Mouse (Mus musculus) intestine, embryonic 15.5 days (tissue): ENCODE measurements around the gene Mpp3. TPM values are rescaled to one million over a fixed set of nuclear protein-coding genes. Genes with fewer than 3 reads are reported as not detected.

Source experiments
- ATAC-seq: fragments of 200-750 bp; cut with Nextera tagmentation; 2 replicates; pipeline ENCODE4 v1.8.0; 2017; ENCODE audit warnings: moderate TSS enrichment, moderate library complexity
- H3K27ac ChIP-seq: fragments of 300-500 bp; sonication (generic); 2 replicates; pipeline ENCODE4 v1.5.1; 2015; ENCODE audit warnings: mild to moderate bottlenecking, inconsistent platforms
- H3K27me3 ChIP-seq: fragments of 300-500 bp; sonication (generic); replicated peaks from 2 replicates; pipeline ENCODE4 v1.6.1; 2015; ENCODE audit warnings: inconsistent platforms
- H3K36me3 ChIP-seq: fragments of 300-500 bp; sonication (generic); 2 replicates; pipeline ENCODE4 v1.6.1; 2015; ENCODE audit warnings: inconsistent platforms
- H3K4me1 ChIP-seq: fragments of 300-500 bp; sonication (generic); replicated peaks from 2 replicates; pipeline ENCODE4 v1.6.1; 2015; ENCODE audit warnings: inconsistent platforms
- H3K4me2 ChIP-seq: fragments of 300-500 bp; sonication (generic); replicated peaks from 2 replicates; pipeline ENCODE4 v1.6.1; 2015; ENCODE audit warnings: mild to moderate bottlenecking, inconsistent platforms
- H3K4me3 ChIP-seq: fragments of 300-500 bp; sonication (generic); replicated peaks from 2 replicates; pipeline ENCODE4 v1.5.1; 2015; ENCODE audit warnings: inconsistent platforms
- H3K9ac ChIP-seq: fragments of 300-500 bp; sonication (generic); 2 replicates; pipeline ENCODE4 v1.6.1; 2015; ENCODE audit warnings: inconsistent platforms
- H3K9me3 ChIP-seq: fragments of 300-500 bp; sonication (generic); 2 replicates; pipeline ENCODE4 v1.6.1; 2016; ENCODE audit warnings: inconsistent platforms
- WGBS: fragments of 180-500 bp; shearing (Covaris S2); methylation state at CpG from one replicate; pipeline ENCODE4 v1.1.7; 2015; 5-methylcytosine and 5-hydroxymethylcytosine counted together
- polyA plus RNA-seq: library from polyadenylated mRNA; unstranded; fragments of >200 nt; fragmentation: Nextera tagmentation; extraction: Ambion mirVana; gene quantifications from 2 replicates; pipeline ENCODE4 v1.2.1, GENCODE M21; 2015

Mpp3 gene
- polyA plus RNA-seq, 1 experiment from 2014 or later, result 7.6 TPM

DNA sequence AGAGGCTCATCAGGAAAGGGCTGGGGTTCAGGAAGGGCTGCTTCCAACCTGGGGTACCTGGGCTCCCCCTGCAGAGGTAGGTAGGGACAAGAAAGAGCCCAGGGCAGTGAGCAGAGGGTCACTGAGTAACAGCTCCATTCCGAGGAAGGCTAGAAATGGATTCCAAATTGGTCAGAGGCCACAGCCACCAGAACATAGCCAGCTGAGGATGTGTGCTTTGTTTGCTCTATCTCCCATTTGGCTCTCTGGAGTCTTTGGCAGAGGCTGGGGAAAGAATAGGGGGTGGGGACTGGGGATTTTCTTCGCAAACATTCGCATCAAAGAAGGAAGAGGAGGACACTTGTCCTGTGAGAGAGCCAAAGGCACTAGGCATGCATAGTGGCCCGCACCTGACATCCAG is 23.7 kb upstream of the Mpp3 start:
- Histone ChIP-seq H3K27me3 (no peaks in the 10 kb centered on the region), H3K36me3 (no peaks in the 10 kb centered on the region), H3K9ac (no peak overlapping the region), H3K4me2 (no peak overlapping the region), H3K4me1 (no peaks in the 10 kb centered on the region), H3K27ac (peak overlapping the region; percentile 40; the same call in 1 of the 2 replicates), H3K4me3 (no peak overlapping the region), H3K9me3 (no peaks in the 10 kb centered on the region)
- 46% methylated on average over 4 of the region's 4 CpGs for WGBS
- no peak for ATAC-seq

DNA sequence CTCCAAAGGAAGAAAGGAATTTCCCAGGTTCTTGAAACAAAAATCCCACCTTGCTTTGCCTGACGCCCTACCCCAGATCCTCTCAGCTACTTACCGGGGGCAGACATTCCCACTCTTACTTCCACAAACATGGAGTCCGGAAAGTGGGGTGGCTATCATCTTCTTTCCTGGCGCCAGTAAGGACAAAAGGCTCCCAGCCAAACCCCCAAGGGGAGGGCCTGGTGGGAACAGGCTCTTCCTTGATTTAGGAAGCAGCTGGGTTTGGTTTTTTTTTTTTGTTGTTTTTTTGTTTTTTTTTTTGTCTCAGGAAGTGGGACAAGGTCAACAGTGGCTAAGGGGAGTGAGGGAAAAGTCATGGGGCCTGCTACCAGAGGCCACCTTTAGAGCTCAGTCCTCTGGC is 23.3 kb upstream of the Mpp3 start:
- no peaks in the 10 kb centered on the region for H3K4me1 ChIP-seq
- H3K36me3 ChIP-seq, result no peaks in the 10 kb centered on the region
- H3K4me2 ChIP-seq, result no peak overlapping the region
- H3K4me3 ChIP-seq, result no peak overlapping the region
- WGBS, result 69% methylated on average over 4 of the region's 4 CpGs
- H3K9ac ChIP-seq, result no peak overlapping the region
- no peak overlapping the region; the same call in 1 of the 2 replicates for H3K27ac ChIP-seq
- H3K27me3 ChIP-seq, result no peaks in the 10 kb centered on the region
- no peaks in the 10 kb centered on the region for H3K9me3 ChIP-seq
- ATAC-seq, result no peak

DNA sequence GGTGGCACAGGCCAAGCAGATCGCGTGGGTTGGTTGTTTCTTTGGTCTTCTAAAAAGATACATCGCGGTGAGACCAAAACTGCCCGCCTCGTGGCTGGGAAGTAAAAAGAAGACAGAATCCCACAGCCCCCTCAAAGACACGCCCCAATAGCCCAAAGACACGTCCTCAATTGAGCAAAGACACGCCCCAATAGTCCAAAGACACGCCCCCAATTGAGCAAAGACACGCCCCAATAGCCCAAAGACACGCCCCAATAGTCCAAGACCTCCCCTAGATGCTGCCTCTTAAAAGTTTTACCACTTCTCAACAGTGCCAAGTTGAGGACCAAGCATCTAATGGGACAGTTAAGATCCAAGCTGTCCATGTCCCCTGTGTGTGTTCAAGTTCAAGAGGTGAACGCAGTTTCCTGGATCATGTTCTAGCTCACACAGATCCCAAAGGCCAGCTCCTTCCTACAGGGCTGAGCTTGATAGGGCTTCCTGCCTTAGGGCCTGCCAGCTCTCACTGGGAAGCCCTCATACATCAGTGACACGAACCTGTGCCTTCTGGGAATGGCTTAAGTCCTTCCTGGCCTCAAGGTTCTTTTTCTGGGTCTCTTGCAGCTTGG is 21.7 kb upstream of the Mpp3 start:
- WGBS, result 60% methylated on average over 14 of the region's 14 CpGs
- no peak overlapping the region for H3K4me2 ChIP-seq
- H3K27ac ChIP-seq, result no peak overlapping the region
- no peaks in the 10 kb centered on the region for H3K4me1 ChIP-seq
- no peaks in the 10 kb centered on the region for H3K27me3 ChIP-seq
- no peaks in the 10 kb centered on the region for H3K36me3 ChIP-seq
- no peak for ATAC-seq
- H3K9ac ChIP-seq, result no peak overlapping the region
- H3K9me3 ChIP-seq, result no peaks in the 10 kb centered on the region
- H3K4me3 ChIP-seq, result no peak overlapping the region

DNA sequence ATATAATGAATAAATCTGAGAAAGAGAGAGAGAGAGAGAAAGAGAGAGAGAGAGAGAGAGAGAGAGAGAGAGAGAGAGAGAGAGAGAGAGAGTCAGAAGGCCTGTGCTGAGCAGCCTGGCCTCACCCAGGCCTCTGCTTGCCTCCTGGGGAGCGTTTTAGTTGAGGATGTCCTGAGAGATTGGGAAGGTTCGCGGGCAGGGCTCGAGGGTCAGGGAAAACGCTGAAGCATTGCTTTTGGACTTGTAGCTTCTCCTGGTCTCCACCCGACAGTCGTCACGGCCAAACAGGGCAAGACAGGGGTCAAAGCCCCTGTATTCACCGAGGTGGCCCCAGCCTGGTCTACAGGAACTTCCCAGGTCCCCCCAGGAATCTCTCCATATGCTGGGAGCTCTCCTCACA is 18.3 kb upstream of the Mpp3 start:
- Histone ChIP-seq H3K9me3 (no peaks in the 10 kb centered on the region), H3K27ac (no peak overlapping the region), H3K4me2 (no peak overlapping the region), H3K27me3 (no peaks in the 10 kb centered on the region), H3K4me3 (no peak overlapping the region), H3K36me3 (no peaks in the 10 kb centered on the region), H3K9ac (no peak overlapping the region), H3K4me1 (no peaks in the 10 kb centered on the region)
- no peak for ATAC-seq
- 78% methylated on average over 9 of the region's 9 CpGs for WGBS

- Histone ChIP-seq H3K27ac (no peak overlapping the region), H3K9me3 (no peaks in the 10 kb centered on the region), H3K4me2 (no peak overlapping the region), H3K36me3 (no peaks in the 10 kb centered on the region), H3K27me3 (no peaks in the 10 kb centered on the region), H3K4me3 (no peak overlapping the region), H3K9ac (no peak overlapping the region), H3K4me1 (no peaks in the 10 kb centered on the region)
- ATAC-seq, result no peak
- WGBS, result 75% methylated on average over 7 of the region's 7 CpGs
Measured at GRCm38 (mm10) chr11:102044691-102045212, 16.5 kb upstream of the Mpp3 start.

DNA sequence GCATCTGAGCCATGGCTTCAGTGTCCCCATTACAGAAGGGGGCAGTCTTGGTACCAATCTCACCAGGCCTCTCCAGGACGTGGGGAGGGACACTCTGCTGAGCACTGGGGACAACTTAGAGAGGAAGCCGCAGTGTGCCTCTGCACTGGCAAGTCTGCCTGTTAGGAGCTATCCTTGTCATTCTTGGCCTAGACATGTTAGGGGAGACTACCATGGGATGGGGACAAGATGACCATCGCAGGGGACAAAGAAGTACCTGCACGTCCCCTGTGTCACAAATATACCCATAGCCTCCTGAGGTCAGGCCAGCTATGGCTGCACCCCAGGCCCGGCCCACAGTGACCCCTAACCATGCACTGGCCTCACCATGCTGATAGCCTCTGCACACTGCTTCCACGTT is 15.1 kb upstream of the Mpp3 start:
- H3K27me3 ChIP-seq, result no peaks in the 10 kb centered on the region
- no peak overlapping the region for H3K4me3 ChIP-seq
- no peak overlapping the region for H3K27ac ChIP-seq
- 0 out of 2 replicates have a peak, but pooled peaks cover 3% of the 10 kb centered on the region for H3K4me1 ChIP-seq
- ATAC-seq, result no peak
- H3K9ac ChIP-seq, result no peak overlapping the region
- H3K36me3 ChIP-seq, result no peaks in the 10 kb centered on the region
- WGBS, result 86% methylated on average over 6 of the region's 6 CpGs
- H3K4me2 ChIP-seq, result no peak overlapping the region
- no peaks in the 10 kb centered on the region for H3K9me3 ChIP-seq

DNA sequence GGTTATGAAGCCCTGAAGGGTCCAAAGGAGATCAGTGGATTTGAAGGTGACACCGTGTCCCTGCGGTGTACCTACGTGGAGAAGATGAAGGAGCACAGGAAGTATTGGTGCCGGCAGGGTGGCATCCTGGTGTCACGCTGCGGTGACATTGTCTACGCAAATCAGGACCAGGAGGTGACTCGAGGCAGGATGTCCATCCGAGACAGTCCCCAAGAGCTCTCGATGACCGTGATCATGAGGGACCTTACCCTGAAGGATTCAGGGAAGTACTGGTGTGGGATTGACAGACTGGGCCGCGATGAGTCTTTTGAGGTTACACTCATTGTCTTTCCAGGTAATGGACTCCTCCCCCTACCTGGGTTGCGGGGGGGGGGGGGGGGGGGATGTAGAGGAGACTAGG is 14.7 kb upstream of the Mpp3 start:
- WGBS, result 89% methylated on average over 13 of the region's 14 CpGs
- ATAC-seq, result no peak
- no peak overlapping the region for H3K27ac ChIP-seq
- H3K9ac ChIP-seq, result no peak overlapping the region
- H3K27me3 ChIP-seq, result no peaks in the 10 kb centered on the region
- no peak overlapping the region for H3K4me3 ChIP-seq
- H3K4me2 ChIP-seq, result no peak overlapping the region
- 0 out of 2 replicates have a peak, but pooled peaks cover 3% of the 10 kb centered on the region for H3K4me1 ChIP-seq
- no peaks in the 10 kb centered on the region for H3K9me3 ChIP-seq
- no peaks in the 10 kb centered on the region for H3K36me3 ChIP-seq

DNA sequence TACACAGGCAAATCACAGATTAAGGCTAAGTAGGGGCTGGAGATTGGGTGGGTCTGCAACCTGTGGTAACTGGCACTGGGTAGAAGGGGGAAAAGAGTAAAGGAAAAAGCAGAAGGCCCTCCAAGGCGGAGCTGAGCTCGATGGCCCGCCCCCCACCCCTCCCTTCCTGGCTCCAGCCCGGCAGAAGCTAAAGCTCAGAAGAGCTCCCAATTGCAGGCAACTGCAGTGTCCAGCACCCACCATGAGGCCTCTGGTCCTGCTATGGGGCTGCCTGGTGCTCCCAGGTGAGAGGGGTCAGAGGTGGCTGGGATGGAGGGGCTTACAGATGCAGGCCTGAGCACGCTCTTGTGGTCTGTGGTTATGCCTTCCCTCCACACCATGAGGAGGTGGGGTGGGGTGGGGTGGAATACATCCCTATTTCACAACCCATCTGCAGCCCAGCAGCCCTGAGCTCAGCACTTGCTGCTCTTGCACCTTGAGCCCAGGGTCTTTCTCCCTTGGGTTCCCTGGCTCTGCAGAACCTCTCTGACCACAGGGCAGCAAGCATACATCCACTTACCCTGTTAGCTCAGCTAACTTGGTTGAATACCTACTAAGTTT is 13.2 kb upstream of the Mpp3 start, which contains the start of gene Cd300lg:
Cd300lg (plus strand) TSS at position 160 of the 600 bp plus-strand sequence.
- H3K27ac ChIP-seq, result no peak within 1 kb of the TSS
- no peak within 1 kb of the TSS for H3K4me2 ChIP-seq
- H3K9me3 ChIP-seq, result no peaks in the 10 kb centered on the region
- H3K4me1 ChIP-seq, result 0 out of 2 replicates have a peak, but pooled peaks cover 3% of the 10 kb centered on the region
- H3K27me3 ChIP-seq, result no peaks in the 10 kb centered on the region
- H3K36me3 ChIP-seq, result no peaks in the 10 kb centered on the region
- H3K4me3 ChIP-seq, result no peak within 1 kb of the TSS
- H3K9ac ChIP-seq, result no peak within 1 kb of the TSS
- 45% methylated on average over 5 of the region's 5 CpGs for WGBS
- ATAC-seq, result no peak

GRCm38 (mm10) chr11:102040646-102041045 is 12.4 kb upstream of the Mpp3 start:
- no peaks in the 10 kb centered on the region for H3K9me3 ChIP-seq
- H3K27ac ChIP-seq, result no peak overlapping the region
- no peaks in the 10 kb centered on the region for H3K27me3 ChIP-seq
- H3K36me3 ChIP-seq, result no peaks in the 10 kb centered on the region
- H3K4me1 ChIP-seq, result 0 out of 2 replicates have a peak, but pooled peaks cover 3% of the 10 kb centered on the region
- no peak overlapping the region for H3K4me2 ChIP-seq
- ATAC-seq, result 0 out of 2 replicates have a peak, but pooled peaks have one; percentile 5
- 70% methylated on average over 4 of the region's 4 CpGs for WGBS
- H3K9ac ChIP-seq, result no peak overlapping the region
- H3K4me3 ChIP-seq, result no peak overlapping the region

GRCm38 (mm10) chr11:102040138-102040524 is 11.9 kb upstream of the Mpp3 start:
- no peak overlapping the region for H3K9ac ChIP-seq
- H3K27ac ChIP-seq, result no peak overlapping the region
- no peaks in the 10 kb centered on the region for H3K36me3 ChIP-seq
- no peak overlapping the region for H3K4me2 ChIP-seq
- H3K4me1 ChIP-seq, result 0 out of 2 replicates have a peak, but pooled peaks cover 3% of the 10 kb centered on the region
- no peaks in the 10 kb centered on the region for H3K9me3 ChIP-seq
- H3K4me3 ChIP-seq, result no peak overlapping the region
- no peaks in the 10 kb centered on the region for H3K27me3 ChIP-seq
- WGBS, result under 1% methylated on average over 9 of the region's 9 CpGs
- peak; percentile 93 for ATAC-seq

DNA sequence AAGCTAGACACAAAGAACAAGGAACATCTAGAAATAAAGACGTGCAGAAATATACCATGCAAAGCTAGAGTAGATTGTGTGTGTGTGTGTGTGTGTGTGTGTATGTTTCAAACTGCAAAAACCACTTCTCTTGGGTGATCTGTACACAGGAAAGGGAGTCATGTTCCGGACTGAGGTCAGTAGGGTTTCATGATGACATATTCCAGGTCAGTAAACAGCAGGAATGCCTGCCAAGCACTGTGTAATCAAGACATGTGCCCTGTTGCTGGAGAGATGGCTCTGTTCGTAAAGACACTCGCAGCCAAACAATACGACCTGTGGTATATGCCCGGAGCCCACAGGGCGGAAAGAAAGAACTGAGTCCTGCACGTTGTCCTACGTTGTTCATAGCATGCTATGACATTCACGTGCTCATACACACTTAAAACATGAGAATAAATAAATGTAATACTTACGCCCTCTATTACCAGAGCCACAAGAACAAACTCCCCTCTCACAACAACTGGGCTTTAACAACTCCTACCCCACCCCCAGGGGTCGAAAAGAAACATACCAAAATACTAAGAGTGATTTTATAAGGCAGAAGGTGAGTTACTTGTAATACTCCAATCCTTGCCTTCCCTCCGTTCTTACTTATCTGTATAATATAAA is 11.4 kb upstream of the Mpp3 start:
- Histone ChIP-seq H3K27me3 (no peaks in the 10 kb centered on the region), H3K36me3 (no peaks in the 10 kb centered on the region), H3K4me1 (0 out of 2 replicates have a peak, but pooled peaks cover 3% of the 10 kb centered on the region), H3K27ac (no peak overlapping the region), H3K9me3 (no peaks in the 10 kb centered on the region), H3K9ac (no peak overlapping the region), H3K4me3 (no peak overlapping the region), H3K4me2 (no peak overlapping the region)
- no peak; the same call in 1 of the 2 replicates for ATAC-seq
- 48% methylated on average over 13 of the region's 13 CpGs for WGBS

GRCm38 (mm10) chr11:102037789-102038188 is 9.5 kb upstream of the Mpp3 start:
- no peak overlapping the region for H3K4me3 ChIP-seq
- 0 out of 2 replicates have a peak, but pooled peaks cover 3% of the 10 kb centered on the region for H3K4me1 ChIP-seq
- no peak overlapping the region for H3K27ac ChIP-seq
- H3K9me3 ChIP-seq, result no peaks in the 10 kb centered on the region
- ATAC-seq, result no peak
- H3K9ac ChIP-seq, result no peak overlapping the region
- H3K4me2 ChIP-seq, result no peak overlapping the region
- no peaks in the 10 kb centered on the region for H3K27me3 ChIP-seq
- WGBS, result 81% methylated on average over 6 of the region's 6 CpGs
- H3K36me3 ChIP-seq, result no peaks in the 10 kb centered on the region
